Mouse (Mus musculus): ENCODE results near the gene B230217C12Rik.
"Not testable (repeated sequence)": the region's sequence is repeated elsewhere in the genome, so short reads cannot be mapped to it uniquely, and the experiment has no call there.

The B230217C12Rik gene

DNA sequence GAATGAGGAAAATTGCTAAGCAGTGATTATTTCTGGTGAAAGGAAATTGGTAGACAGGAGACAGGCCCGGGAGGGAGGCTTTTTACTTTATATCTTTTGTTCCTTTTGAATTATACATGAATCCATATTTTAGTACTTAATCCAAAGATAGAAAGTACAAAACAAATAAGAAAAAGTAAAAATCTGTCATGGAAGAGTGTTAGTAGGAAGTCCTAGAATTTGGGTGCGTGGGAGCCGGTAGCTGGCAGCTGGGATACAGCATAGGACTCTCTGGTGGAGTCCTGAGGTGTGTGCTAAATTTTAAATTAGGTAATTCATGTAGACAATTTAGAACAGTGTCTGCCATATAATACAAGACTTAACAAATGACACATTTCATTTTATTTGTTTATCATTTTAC is 27.0 kb downstream of the B230217C12Rik start:
- no peak for DNase-seq (ENCODE audit: low read depth)

DNA sequence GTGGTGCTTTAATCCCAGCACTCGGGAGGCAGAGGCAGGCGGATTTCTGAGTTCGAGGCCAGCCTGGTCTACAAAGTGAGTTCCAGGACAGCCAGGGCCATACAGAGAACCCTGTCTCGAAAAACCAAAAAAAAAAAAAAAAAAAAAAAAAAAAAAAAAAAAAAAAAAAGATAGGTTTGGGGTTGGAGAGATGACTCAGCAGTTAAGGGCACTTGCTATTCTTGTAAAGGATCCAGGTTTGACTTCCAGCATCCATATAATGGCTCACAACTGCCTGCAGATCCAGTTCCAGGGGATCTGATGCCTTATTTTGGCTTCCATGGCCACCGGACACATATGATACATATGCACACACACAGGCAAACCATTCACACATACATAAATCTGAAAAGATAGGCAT is 31.8 kb downstream of the B230217C12Rik start:
- not testable (repeated sequence) for DNase-seq (ENCODE audit: low read depth)

DNA sequence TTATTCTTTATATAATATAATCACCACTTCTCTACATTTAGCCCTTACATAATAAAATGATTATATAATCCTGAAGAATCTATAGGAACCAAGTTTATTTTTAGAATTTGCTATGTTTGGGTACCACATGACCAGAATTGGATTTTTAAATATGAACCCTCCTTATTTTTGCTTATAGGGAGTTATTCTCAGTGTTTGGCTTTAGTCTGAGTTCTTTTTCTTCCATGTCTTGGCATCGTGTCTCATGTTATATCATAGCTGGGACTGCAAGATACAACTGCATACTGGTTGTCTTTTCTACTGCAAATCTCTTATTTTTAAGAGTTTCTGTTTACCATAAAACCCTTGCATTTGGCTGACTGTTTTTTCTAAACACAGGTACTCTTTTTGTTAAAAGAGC is 33.8 kb downstream of the B230217C12Rik start:
- DNase-seq (ENCODE audit: low read depth), result no peak

DNA sequence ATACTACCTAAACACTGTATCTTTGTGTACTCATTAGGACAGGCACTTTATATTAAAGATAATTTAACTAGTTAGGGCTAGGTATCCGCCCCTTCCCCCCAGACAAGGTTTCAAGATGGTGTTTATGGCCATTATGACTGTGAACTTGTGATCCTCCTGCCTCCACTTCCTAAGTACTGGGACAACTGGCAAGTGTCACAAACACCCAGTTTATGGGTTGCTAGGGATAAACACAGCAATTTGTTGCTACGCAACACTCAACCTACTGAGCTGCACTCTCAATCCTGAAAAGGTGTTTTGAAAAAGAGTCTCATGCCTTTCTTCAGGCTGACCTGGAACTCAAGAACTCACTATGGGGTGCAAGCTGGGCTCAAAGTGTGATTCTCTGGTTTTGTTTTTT is 36.8 kb downstream of the B230217C12Rik start:
- DNase-seq (ENCODE audit: low read depth), result no peak

DNA sequence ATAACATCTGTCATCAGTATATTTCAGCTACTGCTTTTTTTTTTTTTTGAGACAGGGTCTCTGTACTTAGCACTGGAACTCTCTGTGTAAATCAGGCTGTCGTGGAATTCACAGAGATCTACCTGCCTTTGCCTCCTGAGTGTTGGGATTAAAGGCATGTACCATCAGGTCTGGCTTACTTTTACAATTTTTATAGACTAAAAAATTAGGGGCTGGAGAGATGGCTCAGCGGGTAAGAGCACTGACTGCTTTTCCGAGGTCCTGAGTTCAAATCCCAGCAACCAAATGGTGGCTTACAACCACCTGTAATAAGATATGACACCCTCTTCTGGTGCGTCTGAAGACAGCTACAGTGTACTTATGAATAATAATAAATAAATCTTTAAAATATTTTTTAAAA is 39.8 kb downstream of the B230217C12Rik start:
- DNase-seq (ENCODE audit: low read depth), result no peak

DNA sequence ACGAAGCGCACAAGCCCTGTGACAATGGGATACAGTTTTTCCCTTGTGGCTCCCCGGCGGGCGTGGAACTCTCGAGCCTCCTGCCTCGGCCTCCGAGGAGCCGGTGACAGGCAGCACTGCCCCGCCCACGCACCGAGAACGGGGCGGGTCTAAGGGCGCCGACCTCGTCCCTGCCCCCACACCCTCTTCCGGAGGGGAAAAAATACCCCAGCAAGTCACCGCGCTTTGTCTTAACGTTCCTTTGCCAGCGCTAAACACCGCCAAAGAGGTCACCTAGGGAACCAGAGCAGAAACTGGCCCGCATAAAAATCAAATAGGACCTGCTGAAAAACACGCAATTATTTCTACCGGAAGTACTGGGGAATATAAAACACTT is 43.0 kb downstream of the B230217C12Rik start:
- DNase-seq (ENCODE audit: low read depth), result peak; percentile 85

DNA sequence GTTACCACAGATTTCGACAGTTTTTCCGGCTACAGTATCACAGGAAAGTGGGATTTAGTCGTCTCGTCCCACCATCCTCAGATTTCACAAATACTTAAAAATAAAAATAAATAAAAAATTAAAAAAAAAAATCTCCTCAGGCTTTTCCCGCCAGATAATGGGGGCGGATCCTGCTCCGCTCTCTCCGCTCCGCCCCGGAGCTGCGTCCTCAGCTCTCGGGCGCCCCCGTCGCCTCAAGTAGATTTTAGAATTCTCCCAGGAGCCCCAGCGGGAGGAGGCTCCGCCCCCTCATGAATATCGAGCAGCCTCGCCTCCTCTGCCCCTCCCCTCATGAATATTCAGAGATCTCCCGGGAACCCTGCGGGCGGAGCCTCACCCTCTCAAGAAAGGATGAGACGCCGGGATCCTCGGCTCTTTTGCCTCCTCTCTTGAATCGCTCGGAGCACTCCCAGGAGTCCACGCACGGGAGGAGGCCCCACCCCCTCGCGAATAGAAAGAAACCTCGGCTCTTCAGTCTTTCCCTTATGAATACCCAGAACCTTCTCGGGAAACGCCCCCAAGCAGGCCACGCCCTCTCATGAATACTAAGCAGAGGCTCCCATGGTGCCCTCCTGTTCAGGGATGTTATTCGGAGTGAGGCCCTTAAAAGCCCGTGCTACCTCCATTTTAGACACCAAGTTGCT is 43.5 kb downstream of the B230217C12Rik start, which contains the start of gene Fbxo47:
Gene Fbxo47, minus strand, starts transcription at position 237 of the 683 bp plus-strand sequence.
- peak; percentile 99 for DNase-seq (ENCODE audit: low read depth)

DNA sequence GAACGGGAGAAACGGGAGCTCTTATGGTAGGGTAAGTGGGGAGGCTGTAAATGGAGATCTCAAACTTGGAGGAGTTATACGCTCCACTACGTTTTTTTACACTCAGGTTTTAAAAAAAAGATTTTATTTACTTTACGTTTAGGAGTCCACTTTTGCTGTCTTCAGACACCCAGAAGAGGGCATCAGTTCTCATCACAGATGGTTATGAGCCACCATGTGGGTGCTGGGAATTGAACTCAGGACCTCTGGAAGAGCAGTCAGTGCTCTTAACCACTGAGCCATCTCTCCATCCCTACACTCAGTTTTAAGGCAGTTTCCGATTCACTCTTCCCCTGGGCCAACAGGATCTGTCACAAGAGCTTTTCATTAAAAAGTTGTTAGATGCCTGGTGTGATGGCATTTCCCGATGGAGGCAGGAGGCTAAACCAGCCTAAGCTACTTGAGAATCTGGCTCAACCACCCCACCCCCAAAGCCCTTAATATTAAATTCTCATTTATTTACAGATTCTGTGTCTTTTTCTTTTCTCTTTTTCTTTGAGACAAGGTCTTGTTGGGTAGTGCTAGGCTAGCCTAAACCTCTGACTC is 44.1 kb downstream of the B230217C12Rik start:
- DNase-seq (ENCODE audit: low read depth), result no peak

DNA sequence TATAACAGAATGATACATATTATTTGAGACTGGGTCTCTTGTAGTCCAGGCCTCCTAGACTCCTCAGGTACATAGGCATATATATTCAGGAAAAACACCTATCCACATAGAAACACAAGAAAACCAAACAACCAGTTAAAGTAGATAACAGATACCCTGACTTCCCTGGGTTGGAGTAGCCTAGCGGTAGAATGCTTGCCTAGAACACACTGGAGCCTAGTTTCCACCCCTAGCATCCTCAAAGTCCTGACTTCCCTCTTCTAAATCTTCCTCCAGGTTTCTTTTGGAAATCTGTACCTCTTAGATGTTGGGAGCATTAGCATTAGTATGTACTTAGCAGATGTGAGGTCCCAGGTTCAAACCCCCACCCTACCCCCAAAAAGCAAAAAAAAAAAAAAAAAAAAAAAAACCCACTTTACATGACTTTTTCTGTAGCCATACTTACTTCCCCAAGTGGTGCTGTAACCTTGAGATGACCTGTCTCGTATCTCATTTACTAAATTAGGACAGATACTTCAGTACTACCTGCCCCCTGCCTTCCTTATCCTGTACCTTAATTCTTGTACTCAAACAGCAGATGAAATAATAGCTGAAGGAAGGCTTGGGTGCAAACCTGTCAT is 44.8 kb downstream of the B230217C12Rik start:
- no peak for DNase-seq (ENCODE audit: low read depth)

DNA sequence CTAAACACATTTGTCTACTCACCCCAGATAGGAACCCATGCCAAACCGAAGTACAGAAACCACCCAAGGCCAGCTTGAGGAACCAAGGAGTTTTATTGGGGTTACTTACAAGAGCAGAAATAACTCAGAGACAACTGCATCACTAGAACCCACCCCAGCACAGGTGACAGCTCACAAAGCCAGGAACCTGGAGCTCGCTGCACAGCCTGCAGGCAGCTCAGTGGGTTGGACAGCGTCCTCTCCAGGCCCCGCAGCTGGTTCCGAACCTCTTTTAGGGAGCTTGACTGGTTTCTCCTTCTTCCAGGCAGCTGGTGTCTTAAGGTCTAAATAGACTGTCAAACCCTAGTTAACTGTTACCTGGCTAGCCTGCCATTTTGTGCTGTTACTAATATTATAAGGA is 51.2 kb downstream of the B230217C12Rik start:
- no peak for DNase-seq (ENCODE audit: low read depth)
